Mouse (Mus musculus): ENCODE measurements around the gene Smad9.
"Not testable (repeated sequence)": the region's sequence is repeated elsewhere in the genome, so short reads cannot be mapped to it uniquely, and the experiment has no call there.

Smad9 gene

GRCm38 (mm10) chr3:54756058-54756457 lies 676 bp downstream of the Smad9 start:
- intact Hi-C loops (cut with DNase I) = no loop called here

GRCm38 (mm10) chr3:54757446-54757845 lies 2.1 kb downstream of the Smad9 start:
- intact Hi-C loops (cut with DNase I) = no loop called here

GRCm38 (mm10) chr3:54759211-54759610 lies 3.8 kb downstream of the Smad9 start:
- intact Hi-C loops (cut with DNase I) = no loop called here

DNA sequence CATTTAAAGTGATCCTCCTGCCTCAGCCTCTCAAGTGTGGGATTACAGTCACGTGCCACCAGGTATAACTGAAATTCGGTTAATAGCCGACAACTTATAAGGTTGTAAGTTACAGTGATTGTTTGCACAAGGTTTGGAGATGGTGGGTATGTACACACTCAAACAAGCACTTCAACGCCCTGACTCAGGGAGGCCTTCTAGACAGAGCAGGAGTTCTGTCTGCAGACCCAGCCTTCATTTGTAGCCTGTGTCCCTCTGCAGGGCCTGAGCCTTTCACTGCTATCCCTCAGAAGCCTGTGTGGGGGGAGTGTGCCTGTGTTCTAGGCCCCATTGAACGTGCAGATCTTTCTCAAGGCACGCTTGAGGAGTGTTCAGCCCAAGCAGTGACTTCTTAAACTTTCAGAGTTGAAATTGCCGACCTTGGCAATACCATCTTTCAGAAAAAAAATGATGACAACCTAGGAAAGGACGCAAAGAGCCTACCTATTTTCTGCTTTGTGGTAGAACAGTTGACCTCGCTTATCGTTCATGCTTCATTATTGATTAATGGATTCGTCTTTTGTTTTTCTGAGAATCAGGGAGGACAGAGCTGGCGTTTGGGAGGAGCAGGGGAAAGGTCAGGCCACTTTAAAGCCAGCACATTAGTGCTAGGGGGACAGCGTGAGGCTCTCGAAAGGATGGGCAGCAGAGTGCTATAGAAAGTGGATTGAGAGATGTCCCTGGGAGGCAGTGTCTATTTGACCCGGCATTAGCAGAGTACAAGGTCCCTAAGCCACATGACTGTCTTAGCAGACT lies 5.1 kb downstream of the Smad9 start:
- intact Hi-C loops (cut with DNase I) = no loop called here

GRCm38 (mm10) chr3:54761258-54761657 lies 5.9 kb downstream of the Smad9 start:
- intact Hi-C loops (cut with DNase I) = no loop called here

DNA sequence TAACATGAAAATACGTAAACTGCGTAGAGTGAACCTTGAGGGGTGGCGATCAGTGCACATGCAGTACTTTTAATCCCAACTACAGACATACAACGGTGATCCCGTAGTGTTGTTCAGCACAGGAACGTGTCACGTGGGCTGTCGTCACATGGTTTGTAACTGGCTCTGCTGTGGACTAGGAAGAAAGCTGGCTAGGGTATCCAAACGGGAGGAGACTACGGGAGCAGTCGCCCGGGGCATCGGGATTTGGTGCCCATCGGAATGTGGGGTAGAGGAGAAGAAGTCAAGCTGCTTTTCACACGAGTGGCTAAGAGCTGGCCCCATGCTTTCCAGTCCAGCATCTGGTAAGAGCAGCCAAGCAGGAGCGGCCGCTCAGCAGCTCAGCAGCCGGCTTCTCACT lies 9.0 kb downstream of the Smad9 start:
- intact Hi-C loops (cut with DNase I) = no loop called here

- intact Hi-C loops (cut with DNase I) = not testable (repeated sequence)
Observed at GRCm38 (mm10) chr3:54765521-54765920, 10.1 kb downstream of the Smad9 start.

DNA sequence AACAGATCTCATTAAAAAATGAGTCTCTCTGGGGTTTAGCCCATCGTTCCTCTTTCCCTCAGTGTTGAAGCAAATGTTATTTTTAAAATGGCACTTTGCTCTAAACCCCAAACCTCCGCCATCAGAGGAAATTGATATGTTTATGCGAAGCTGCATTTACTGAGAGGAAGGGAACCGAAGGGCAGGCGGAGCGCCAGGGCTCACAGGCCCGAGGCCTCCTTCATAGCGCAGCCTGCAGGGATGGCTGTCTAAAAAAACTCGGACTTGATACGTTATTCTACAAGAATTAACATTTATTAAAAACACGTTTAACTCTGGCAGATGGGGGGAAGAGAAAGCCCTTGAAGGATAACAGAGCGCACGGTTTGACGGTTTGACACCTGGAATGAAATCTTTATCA lies 10.7 kb downstream of the Smad9 start:
- intact Hi-C loops (cut with DNase I) = no loop called here

DNA sequence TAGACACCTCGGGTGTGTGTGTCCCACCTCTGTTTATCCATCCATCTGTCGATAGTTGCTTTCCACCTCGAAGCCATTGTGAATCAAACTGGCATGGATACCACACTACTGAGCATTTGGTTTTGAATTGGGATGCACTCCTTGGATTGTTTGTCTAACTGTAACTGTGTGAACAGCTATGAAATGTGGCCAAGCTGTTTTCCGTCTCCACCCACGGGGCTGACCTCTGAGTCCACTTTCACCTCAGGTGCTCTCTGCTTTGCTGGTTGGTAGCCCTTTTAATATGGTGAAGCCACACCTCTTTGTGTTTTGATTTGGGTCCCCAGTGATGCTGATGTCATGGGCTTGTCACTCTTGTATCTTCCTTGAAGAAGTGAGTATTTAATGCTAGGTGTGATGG lies 11.4 kb downstream of the Smad9 start:
- intact Hi-C loops (cut with DNase I) = no loop called here

DNA sequence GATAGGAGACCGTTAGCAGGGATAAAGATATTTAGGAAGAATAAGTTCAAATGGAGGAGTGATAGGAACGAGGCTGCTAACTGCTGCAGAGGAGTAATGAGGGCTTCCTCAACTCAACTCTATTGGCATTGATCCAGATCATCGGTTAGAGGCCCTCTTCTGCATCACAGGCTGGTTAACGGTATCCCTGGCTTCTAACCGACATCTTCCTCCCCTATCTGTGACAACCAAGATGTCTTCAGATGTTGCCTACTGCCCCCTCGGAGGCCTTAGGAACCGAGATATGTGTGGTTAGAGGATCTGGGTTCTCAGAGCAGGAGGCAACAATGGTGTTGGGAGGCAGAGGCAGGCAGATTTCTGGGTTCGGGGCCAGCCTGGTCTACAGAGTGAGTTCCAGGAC lies 13.2 kb downstream of the Smad9 start:
- intact Hi-C loops (cut with DNase I) = no loop called here

GRCm38 (mm10) chr3:54769349-54770275 lies 14.2 kb downstream of the Smad9 start:
- intact Hi-C loops (cut with DNase I) = no loop called here

DNA sequence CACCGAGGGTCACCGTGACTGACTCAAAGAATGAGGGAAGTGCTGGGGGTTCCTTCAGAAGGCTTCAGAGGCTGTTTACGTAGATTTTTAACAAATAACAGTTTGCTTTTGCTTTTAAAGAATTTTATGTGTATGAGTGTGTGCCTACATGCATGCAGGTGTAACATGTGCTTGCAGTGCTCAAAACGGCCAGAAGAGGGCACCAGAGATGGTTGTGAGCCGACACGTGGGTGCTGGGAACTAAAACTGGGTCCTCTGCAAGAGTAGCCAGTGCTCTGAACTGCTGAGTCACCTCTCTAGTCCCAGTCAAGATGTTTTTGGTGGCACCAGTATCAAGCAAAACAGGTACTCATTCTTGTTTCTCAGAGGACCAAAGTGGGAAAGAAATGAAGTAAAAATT lies 18.2 kb downstream of the Smad9 start:
- intact Hi-C loops (cut with DNase I) = no loop called here

DNA sequence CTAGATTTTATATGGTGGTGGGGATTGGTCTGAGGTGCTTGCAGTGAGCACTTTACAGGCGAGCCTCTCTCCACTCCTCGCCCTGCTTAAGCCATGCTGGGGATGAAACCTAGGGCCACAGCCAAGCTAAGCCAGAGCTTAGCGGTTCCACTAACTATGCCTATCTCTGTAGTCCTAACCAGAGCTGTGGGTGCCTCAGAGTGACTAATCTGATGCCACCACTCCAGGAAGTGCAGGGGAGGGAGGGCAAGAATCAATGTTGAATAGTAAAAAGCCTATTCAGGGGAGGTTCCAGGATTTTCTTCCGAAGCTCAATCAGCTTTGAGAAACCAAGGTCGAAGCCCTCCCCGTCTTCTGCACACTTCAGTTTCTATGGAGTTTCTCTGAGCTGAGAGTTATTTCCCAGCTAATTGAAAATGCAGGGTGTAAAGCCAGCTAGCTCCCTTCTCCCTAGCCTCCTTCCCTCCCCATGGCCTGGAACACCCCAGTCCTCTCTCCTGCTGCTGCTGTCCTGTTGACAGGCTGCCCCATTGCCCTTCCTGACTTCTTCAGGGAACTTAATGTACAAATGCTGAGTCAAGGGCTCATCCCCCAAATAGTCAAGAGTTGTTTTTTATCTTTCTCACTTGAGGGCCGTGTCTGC lies 20.7 kb downstream of the Smad9 start:
- intact Hi-C loops (cut with DNase I) = no loop called here

- intact Hi-C loops (cut with DNase I) = no loop called here
Observed at GRCm38 (mm10) chr3:54790601-54791000, 35.2 kb downstream of the Smad9 start.

DNA sequence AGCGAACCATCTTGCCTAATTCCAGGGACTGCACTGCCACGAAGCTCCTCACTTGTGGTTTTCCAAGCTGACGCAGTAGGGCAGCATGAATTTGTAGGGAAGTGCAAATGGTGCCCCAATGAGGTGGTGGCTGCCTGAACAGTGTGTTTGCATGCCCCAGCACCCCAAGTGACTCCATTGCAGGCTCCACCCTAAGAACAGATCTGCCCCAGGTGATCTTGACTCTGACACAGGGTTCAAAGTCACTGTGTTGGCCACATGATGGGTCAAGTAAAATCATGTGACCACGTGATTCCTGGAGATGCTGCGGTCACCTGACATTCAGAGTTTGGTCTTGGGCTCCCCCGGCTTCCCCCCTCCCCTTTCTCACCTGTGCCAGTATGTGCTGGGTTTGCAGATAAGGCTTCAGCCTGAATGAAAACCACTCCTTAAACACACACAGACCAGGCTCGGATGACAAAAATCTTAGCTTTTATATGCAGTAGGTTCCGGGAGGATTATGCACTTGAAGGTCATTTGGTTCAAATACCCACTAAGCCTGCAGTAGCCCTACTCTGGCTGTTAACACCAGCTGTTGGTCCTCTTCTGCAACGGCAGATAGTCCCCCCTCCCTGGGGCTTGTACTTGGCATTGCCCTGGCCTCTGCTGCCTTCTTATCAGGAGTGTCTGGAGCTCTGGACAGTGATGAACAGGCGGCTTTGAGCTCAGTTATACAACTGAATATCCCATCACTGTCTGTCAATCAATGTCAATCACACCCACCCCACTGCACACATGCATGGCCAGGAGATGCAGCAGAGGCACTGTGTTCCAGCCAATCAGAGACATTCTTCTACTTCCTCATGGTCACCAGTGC lies 36.7 kb downstream of the Smad9 start:
- intact Hi-C loops (cut with DNase I) = no loop called here

DNA sequence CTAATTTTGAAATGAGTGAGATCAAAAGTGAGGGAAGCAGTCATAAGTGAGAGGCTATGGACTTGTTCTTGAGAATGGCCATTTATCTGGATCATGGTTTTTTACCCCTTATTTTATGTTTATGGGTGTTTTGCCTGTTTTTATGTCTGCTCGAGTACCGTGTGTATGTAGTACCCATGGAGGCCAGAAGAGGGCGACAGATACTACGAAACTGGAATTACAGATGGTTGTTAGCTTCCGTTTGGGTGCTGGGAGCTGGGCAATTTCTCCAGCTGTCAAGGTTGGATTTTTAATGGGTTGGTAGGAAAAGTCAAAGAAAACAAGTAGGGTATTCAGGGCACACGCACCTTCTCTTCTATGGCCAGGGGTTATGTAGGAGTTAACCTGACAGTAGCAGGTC lies 38.4 kb downstream of the Smad9 start:
- intact Hi-C loops (cut with DNase I) = no loop called here

- intact Hi-C loops (cut with DNase I) = loop anchor here (5.0 kb wide), 2 partner anchors 43 to 58 kb away; partner anchors contain the start of genes Alg5 and Exosc8
Observed at GRCm38 (mm10) chr3:54795379-54795778, 40.0 kb downstream of the Smad9 start.

DNA sequence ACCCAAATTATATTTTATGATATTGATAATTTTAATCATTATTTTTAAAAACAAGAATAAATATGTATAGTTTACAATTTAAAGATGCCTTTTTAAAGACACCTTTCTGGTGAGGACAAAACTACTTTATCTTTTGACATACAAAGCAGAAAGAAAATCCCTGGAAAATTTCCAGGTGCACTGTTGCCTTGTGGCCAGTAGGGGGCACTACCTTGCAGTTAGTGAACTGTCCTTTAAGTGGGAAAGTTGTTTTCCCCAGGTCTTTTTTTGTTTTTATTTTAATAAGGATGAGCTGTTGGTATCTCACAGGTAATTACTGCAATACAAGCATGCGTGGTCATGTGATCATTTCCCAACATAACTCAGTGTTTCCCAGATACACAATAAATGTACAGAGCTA lies 40.4 kb downstream of the Smad9 start:
- intact Hi-C loops (cut with DNase I) = loop anchor here (5.0 kb wide), 2 partner anchors 44 to 59 kb away; partner anchors contain the start of genes Alg5 and Exosc8

DNA sequence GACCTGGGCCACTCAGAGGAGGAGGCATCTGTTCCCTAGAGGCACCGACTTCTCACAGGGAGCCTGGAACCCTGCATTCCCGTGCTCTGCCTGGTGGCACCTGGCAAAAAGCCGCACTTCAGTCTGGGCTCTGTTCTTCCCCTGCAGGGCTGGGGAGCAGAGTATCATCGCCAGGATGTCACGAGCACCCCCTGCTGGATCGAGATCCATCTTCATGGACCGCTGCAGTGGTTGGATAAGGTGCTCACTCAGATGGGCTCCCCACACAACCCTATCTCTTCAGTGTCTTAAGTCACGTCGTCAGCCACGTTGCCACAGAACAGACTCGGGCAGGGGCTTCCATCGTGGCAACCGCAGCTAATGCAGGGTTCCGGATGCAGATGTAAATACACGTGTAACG lies 41.8 kb downstream of the Smad9 start:
- intact Hi-C loops (cut with DNase I) = loop anchor here (5.0 kb wide), 2 partner anchors 45 to 60 kb away; partner anchors contain the start of genes Alg5 and Exosc8

DNA sequence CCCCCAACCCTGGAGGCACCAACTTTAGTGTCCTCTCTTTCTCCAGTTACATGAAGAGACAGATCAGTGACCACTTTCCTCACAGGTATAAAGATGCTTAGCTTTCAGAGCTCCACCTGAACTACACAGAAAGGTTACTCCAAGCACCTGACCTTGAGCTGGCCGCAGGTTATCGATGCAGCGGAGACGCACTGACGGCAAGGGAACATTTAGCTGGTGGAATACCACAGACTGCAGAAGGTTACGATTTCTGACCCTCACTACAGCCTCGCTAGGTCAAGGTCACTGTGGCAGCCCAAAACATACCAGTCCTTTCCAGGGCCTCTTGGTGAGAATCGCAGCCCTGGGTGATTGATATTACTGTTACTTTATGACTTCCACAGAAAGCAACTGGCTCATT lies 48.3 kb downstream of the Smad9 start:
- intact Hi-C loops (cut with DNase I) = no loop called here

Measured in adrenal gland (tissue).